Mouse (Mus musculus) myocyte (in vitro differentiated cells): ENCODE results near the gene Kalrn. TPM values are rescaled to one million over a fixed set of nuclear protein-coding genes. Genes with fewer than 3 reads are reported as not detected.

ENCODE experiments used
- H3K27me3 ChIP-seq: one replicate; pipeline ENCODE4 v1.6.1; 2011; ENCODE audit not compliant: control insufficient read depth, insufficient read depth, insufficient read length
- H3K36me3 ChIP-seq: one replicate; pipeline ENCODE4 v1.6.1; 2011; ENCODE audit not compliant: control insufficient read depth, insufficient read depth
- H3K4me2 ChIP-seq: one replicate; pipeline ENCODE4 v1.6.1; 2011; ENCODE audit warnings: low read depth, control low read depth
- H3K4me3 ChIP-seq: one replicate; pipeline ENCODE4 v1.5.1; 2011; ENCODE audit warnings: mild to moderate bottlenecking, control low read depth, moderate library complexity
- H3K79me2 ChIP-seq: one replicate; pipeline ENCODE4 v1.6.1; 2011; ENCODE audit not compliant: control insufficient read depth, insufficient read depth
- H3ac ChIP-seq: one replicate; pipeline ENCODE4 v1.6.1; 2011; ENCODE audit not compliant: control insufficient read depth, insufficient read length
- CEBPB ChIP-seq: IDR thresholded peaks from 2 replicates; pipeline ENCODE4 v1.6.1; 2011; ENCODE audit warnings: mild to moderate bottlenecking, moderate library complexity; ENCODE audit not compliant: poor library complexity, insufficient read depth, severe bottlenecking
- E2F4 ChIP-seq: IDR thresholded peaks from one replicate; pipeline ENCODE4 v1.6.1; 2011; ENCODE audit warnings: mild to moderate bottlenecking, control low read depth, moderate library complexity; ENCODE audit not compliant: insufficient read depth
- MAX ChIP-seq: IDR thresholded peaks from one replicate; pipeline ENCODE4 v1.6.1; 2011; ENCODE audit warnings: low read depth, mild to moderate bottlenecking, control low read depth
- MYOD1 ChIP-seq, 3 experiments: IDR thresholded peaks; one replicate each; pipeline ENCODE4 v1.6.1; 2011; ENCODE audit warnings: control low read depth in 2 of 3, low read depth in 2 of 3, mild to moderate bottlenecking in 2 of 3, moderate library complexity in 1 of 3; ENCODE audit not compliant: insufficient read length in 2 of 3, control insufficient read depth in 1 of 3
- MYOG ChIP-seq, 3 experiments: IDR thresholded peaks; one replicate each; pipeline ENCODE4 v1.6.1; 2011; ENCODE audit warnings: control low read depth in 2 of 3, low read depth in 2 of 3, mild to moderate bottlenecking in 2 of 3; ENCODE audit not compliant: insufficient read length in 2 of 3, control insufficient read depth in 1 of 3, insufficient read depth in 1 of 3
- POLR2A ChIP-seq: IDR thresholded peaks from one replicate; pipeline ENCODE4 v1.6.1; 2011; ENCODE audit warnings: low read depth, mild to moderate bottlenecking, control low read depth, moderate library complexity; ENCODE audit not compliant: insufficient read length
- POLR2AphosphoS2 ChIP-seq: IDR thresholded peaks from one replicate; pipeline ENCODE4 v1.6.1; 2011; ENCODE audit warnings: low read depth, control low read depth; ENCODE audit not compliant: insufficient read length
- REST ChIP-seq: IDR thresholded peaks from one replicate; pipeline ENCODE4 v1.6.1; 2011; ENCODE audit warnings: mild to moderate bottlenecking, control low read depth, moderate library complexity; ENCODE audit not compliant: insufficient read depth, insufficient read length
- SRF ChIP-seq: IDR thresholded peaks from one replicate; pipeline ENCODE4 v1.6.1; 2011; ENCODE audit warnings: low read depth; ENCODE audit not compliant: control insufficient read depth, insufficient read length
- TCF12 ChIP-seq: IDR thresholded peaks from one replicate; pipeline ENCODE4 v1.6.1; 2011; ENCODE audit warnings: mild to moderate bottlenecking, control low read depth; ENCODE audit not compliant: poor library complexity, insufficient read depth, severe bottlenecking
- TCF3 ChIP-seq: IDR thresholded peaks from one replicate; pipeline ENCODE4 v1.6.1; 2011; ENCODE audit warnings: low read depth, control low read depth; ENCODE audit not compliant: insufficient read length
- USF1 ChIP-seq: IDR thresholded peaks from one replicate; pipeline ENCODE4 v1.6.1; 2011; ENCODE audit warnings: low read depth, mild to moderate bottlenecking, control low read depth, moderate library complexity
- polyA plus RNA-seq: library from polyadenylated mRNA; unstranded; fragments of >200 nt; fragmentation: generic; extraction: Trizol; gene quantifications from one replicate; pipeline ENCODE4 v1.2.1, GENCODE M21; 2012; ENCODE audit warnings: missing spikeins

Gene Kalrn
- polyA plus RNA-seq, 1 experiment, result 5.5 TPM

DNA sequence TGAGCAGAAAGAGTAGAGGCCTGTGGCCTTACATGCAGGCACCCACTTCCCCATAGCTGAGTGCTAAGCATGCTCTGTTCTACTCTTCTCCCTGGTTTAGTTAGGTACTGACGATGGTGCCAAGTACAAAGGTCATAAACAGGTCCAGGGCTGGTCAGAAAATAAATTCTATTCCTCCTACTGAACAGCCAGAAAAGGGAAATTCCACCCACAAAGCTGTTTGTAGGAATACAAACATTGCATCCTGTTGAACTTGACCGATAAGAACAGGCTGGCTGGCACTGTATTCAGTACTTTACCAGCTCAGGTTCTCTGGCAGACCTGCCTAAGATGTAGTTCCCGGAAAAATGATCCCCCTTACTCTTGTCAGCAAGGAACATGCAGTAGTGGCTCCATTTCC lies 247.5 kb downstream of the Kalrn start:
- no peaks in the 10 kb centered on the region for H3K27me3 ChIP-seq
- H3K4me2 ChIP-seq, result no peak overlapping the region
- no peak for TF ChIP-seq TCF3
- TF ChIP-seq MYOG (IDR thresholded peaks at IDR 0.05; ENCODE audit: control insufficient read depth in 1 of 3, insufficient read depth in 1 of 3, insufficient read length in 2 of 3, low read depth in 2 of 3), result no peak
- no peak for TF ChIP-seq TCF12
- no peak for TF ChIP-seq CEBPB
- no peak for TF ChIP-seq REST
- no peak for TF ChIP-seq MYOD1 (IDR thresholded peaks at IDR 0.05; ENCODE audit: control insufficient read depth in 1 of 3, insufficient read length in 2 of 3, low read depth in 2 of 3)
- TF ChIP-seq USF1, result no peak
- no peak for TF ChIP-seq E2F4
- no peak for TF ChIP-seq SRF
- no peak for TF ChIP-seq MAX
- no peak for TF ChIP-seq POLR2AphosphoS2
- no peak for TF ChIP-seq POLR2A
- no peak overlapping the region for H3K4me3 ChIP-seq
- H3K36me3 ChIP-seq, result no peaks in the 10 kb centered on the region
- no peak overlapping the region for H3ac ChIP-seq
- no peaks in the 10 kb centered on the region for H3K79me2 ChIP-seq

DNA sequence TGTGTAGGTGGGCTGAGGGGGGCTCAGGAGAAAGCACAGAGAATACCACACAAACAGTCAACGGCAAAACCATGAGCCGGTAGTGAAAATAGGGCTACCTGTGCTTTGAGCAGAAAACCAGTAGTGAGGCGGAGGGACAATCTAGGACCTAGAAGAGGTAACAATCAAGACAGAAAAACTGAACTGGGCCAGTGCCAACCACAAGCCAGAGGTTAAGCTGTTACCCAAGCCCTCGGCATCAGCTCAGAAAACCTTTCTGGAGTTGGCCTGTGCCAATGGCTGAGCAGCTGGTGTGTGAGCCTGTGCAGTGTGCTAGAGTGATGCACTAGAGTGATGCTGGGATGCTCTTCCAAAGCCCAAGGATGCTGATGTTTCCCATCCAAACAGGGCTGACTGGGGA lies 248.2 kb downstream of the Kalrn start:
- H3K27me3 ChIP-seq, result no peaks in the 10 kb centered on the region
- TF ChIP-seq MYOG (IDR thresholded peaks at IDR 0.05; ENCODE audit: control insufficient read depth in 1 of 3, insufficient read depth in 1 of 3, insufficient read length in 2 of 3, low read depth in 2 of 3) (no peak), TCF3 (no peak), CEBPB (no peak), POLR2A (no peak), MAX (no peak), E2F4 (no peak), USF1 (no peak)
- no peak overlapping the region for H3K4me3 ChIP-seq
- no peak overlapping the region for H3K4me2 ChIP-seq
- no peak overlapping the region for H3ac ChIP-seq
- no peaks in the 10 kb centered on the region for H3K79me2 ChIP-seq
- no peaks in the 10 kb centered on the region for H3K36me3 ChIP-seq

GRCm38 (mm10) chr16:34324735-34325134 lies 248.6 kb downstream of the Kalrn start:
- TF ChIP-seq REST, result no peak
- no peak for TF ChIP-seq E2F4
- H3K4me2 ChIP-seq, result no peak overlapping the region
- H3K4me3 ChIP-seq, result no peak overlapping the region
- H3K27me3 ChIP-seq, result no peaks in the 10 kb centered on the region
- H3ac ChIP-seq, result no peak overlapping the region
- H3K36me3 ChIP-seq, result no peaks in the 10 kb centered on the region
- H3K79me2 ChIP-seq, result no peaks in the 10 kb centered on the region

- Histone ChIP-seq H3K36me3 (no peaks in the 10 kb centered on the region), H3K79me2 (no peaks in the 10 kb centered on the region), H3K4me3 (no peak overlapping the region), H3K27me3 (no peaks in the 10 kb centered on the region), H3ac (no peak overlapping the region), H3K4me2 (no peak overlapping the region)
- no peak for TF ChIP-seq POLR2A
- no peak for TF ChIP-seq E2F4
- TF ChIP-seq TCF3, result no peak
- TF ChIP-seq MYOD1 (IDR thresholded peaks at IDR 0.05; ENCODE audit: control insufficient read depth in 1 of 3, insufficient read length in 2 of 3, low read depth in 2 of 3), result no peak
Measured at GRCm38 (mm10) chr16:34323496-34323895, 249.8 kb downstream of the Kalrn start.

GRCm38 (mm10) chr16:34322546-34322945 lies 250.8 kb downstream of the Kalrn start:
- no peak overlapping the region for H3ac ChIP-seq
- no peaks in the 10 kb centered on the region for H3K79me2 ChIP-seq
- no peak overlapping the region for H3K4me2 ChIP-seq
- H3K4me3 ChIP-seq, result no peak overlapping the region
- no peaks in the 10 kb centered on the region for H3K36me3 ChIP-seq
- H3K27me3 ChIP-seq, result no peaks in the 10 kb centered on the region
- TF ChIP-seq MYOD1 (IDR thresholded peaks at IDR 0.05; ENCODE audit: control insufficient read depth in 1 of 3, insufficient read length in 2 of 3, low read depth in 2 of 3) (peak; percentile 48 to 75 (median 51)), MYOG (IDR thresholded peaks at IDR 0.05; ENCODE audit: control insufficient read depth in 1 of 3, insufficient read depth in 1 of 3, insufficient read length in 2 of 3, low read depth in 2 of 3) (peak in 1 of 3 experiments; percentile 74), REST (no peak)
